Mouse (Mus musculus) layer of hippocampus, postnatal 25 days (tissue): ENCODE data around the gene Dnajc17. TPM values are rescaled to one million over a fixed set of nuclear protein-coding genes. Genes with fewer than 3 reads are reported as not detected.
A peak's percentile ranks its signal among the peaks of the same experiment; 100 is the strongest.

Experiments used
- DNase-seq, 2 experiments: peaks; one replicate each; pipeline ENCODE4 v3.0.0; 2022; ENCODE audit warnings: mixed read lengths in 2 of 2, low spot score in 1 of 2; ENCODE audit errors: extremely low spot score in 1 of 2
- total RNA-seq, 2 experiments: library from RNA; stranded (reverse); gene quantifications; 2 replicates each; pipeline ENCODE4 v1.2.3; 2021

Dnajc17 gene
- total RNA-seq, 2 experiments from 2014 or later, result 15.8 to 19.7 TPM

- no peak for DNase-seq
Observed at GRCm38 (mm10) chr2:119198934-119199333, 9.7 kb downstream of the Dnajc17 start.

GRCm38 (mm10) chr2:119198049-119198448, 10.5 kb downstream of the Dnajc17 start:
- no peak for DNase-seq

DNA sequence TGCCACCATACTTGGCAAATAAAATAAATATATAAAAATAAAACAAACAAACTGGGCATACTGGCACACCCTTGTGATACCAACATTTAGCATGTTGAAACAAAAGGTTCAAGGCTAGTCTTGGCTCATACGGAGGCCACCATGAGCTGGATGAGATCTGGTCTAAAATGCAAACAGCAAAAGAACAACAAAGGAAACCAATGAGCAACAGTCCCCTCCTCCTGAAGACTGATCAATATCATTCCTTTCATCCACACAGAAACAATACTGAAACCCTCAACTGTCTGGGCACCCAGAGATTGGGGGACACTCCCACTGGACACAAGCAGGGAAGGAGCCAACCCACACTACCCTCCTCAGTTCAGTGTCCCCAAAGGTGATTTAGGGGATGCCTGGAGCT, 11.1 kb downstream of the Dnajc17 start:
- no peak for DNase-seq

- DNase-seq, result no peak
Observed at GRCm38 (mm10) chr2:119196316-119197108, 12.1 kb downstream of the Dnajc17 start.

DNA sequence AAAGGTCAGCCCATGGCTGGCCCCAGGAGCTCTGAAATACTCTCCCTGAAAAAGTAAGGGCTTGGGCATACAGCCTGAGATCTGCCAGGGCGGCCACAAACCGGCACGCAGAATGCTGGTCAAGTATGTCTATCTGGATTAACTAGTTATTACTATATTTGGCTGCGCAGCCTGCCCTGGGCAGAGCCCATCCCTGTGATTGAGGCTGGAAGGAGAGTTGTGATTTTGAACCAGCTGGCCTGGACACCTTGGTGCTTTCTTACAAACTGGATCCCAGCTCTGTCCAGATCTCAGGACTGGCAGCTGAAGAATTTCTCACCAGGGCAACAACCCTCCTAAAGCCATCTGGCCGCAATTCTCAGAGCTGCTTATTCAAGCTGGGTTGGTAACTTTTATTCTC, 14.5 kb downstream of the Dnajc17 start:
- no peak for DNase-seq

GRCm38 (mm10) chr2:119190969-119191368, 17.6 kb downstream of the Dnajc17 start:
- DNase-seq, result no peak

- peak; percentile 82 to 93 for DNase-seq
Observed at GRCm38 (mm10) chr2:119189029-119189710, 19.4 kb downstream of the Dnajc17 start.

- DNase-seq, result no peak
Observed at GRCm38 (mm10) chr2:119182914-119183313, 25.7 kb downstream of the Dnajc17 start.

DNA sequence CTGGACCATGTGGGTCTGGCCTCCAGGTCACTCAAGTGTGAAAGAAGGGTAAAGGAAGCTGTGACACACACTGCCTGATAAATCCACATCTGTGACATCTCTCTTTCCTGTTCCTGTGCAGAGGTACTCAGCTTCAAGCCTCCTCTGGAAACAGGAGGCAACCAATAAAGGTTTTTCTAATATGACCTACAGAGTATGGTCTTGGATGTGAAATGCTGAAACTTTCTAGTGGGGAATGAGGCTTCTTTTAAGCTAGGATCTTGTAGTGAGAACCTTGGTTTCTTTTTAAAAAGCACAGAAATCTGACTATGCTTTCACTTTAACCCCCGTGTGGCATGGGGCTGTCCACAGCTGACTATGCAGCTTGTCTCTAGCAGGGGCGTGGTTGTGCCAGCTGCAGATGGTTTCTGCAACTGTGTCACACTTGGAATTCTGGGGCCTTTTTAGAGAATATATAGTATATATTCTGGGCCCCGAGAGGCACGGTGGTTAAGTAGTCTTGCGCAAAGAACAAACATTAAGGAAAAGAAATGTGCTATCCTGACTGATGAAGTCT, 31.1 kb downstream of the Dnajc17 start:
- DNase-seq, result no peak

DNA sequence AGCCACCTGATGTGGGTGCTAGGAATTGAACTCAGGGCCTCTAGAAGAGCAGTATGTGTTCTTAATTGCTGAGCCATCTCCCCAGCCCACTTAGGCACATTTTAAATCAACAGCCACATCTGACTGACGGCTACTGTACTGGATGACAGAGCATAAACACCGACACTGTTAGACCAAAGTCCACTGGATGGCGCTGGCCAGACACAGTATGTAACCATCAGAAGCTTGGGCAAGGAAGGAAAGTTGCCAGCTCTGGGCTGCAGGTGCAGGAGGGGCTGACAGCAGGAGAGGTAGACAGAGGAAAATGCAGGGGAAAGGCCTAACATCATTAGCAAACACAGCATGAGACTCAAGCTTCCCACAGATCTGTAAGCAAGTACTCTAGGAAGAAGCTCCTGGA, 31.8 kb downstream of the Dnajc17 start:
- no peak for DNase-seq

DNA sequence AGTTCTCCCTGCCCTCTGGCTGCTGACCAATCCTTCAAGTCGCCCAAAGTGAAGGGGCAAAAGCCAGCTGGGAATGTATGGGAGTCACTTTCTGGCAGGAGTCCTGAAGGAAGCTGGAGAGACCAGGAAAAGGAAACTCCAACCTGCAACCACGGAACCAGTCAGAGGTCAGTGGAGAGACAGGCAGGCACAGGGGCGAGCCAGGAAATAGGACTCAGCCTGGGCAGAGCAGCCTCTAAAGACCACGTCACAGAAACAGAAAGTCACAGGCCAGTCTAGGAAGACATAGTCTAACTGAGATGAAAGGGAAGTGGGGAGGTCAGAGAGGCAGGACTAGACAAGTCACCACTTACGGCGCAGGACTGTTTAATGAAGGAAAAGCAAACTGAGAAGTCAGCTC, 33.0 kb downstream of the Dnajc17 start:
- DNase-seq, result no peak

DNA sequence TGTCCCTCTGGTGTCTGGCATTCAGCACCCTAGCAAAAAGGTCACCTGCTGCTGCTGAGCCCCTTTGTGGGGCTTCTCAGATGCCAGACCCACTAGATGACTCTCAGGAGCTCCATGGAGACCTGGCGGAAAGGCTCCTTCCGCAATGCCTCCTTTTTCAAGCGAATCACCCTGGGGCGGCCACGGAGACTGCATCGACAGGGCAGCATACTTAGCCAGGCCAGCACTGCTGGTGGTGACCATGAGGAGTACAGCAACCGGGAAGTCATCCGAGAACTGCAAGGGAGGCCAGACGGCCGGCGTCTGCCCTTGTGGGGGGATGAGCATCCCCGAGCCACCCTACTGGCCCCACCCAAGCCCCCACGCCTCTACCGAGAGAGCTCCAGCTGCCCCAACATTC, 33.7 kb downstream of the Dnajc17 start:
- DNase-seq, result no peak

- DNase-seq, result no peak
Observed at GRCm38 (mm10) chr2:119173991-119174651, 34.5 kb downstream of the Dnajc17 start, which contains the start of gene Gm14137. TSS of gene Gm14137 (plus strand) at chr2:119174509.

- DNase-seq, result no peak
Observed at GRCm38 (mm10) chr2:119172862-119173576, 35.6 kb downstream of the Dnajc17 start.

- DNase-seq, result no peak
Observed at GRCm38 (mm10) chr2:119172446-119172845, 36.1 kb downstream of the Dnajc17 start.

DNA sequence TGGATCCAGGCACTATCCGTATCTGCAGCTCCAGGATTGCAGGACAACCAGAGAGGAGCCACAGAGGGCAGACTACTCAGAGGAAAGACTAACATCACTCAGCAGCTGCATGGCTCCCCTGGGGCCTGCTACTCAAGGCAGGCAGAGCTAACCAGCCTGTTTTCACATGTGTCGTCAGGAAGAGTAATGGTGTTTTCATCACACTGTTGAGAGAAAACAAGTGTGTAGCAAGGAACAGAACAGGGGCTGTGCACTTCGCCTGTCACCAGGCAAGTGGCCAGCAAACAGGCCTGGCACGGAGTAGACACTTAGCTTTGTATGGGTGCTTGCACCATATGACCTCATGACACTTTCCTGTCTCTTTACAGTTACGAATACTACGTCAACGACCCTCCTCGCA, 37.0 kb downstream of the Dnajc17 start:
- DNase-seq, result no peak

- no peak for DNase-seq
Observed at GRCm38 (mm10) chr2:119170282-119170681, 38.3 kb downstream of the Dnajc17 start.

GRCm38 (mm10) chr2:119167866-119168256, 40.7 kb downstream of the Dnajc17 start:
- DNase-seq, result no peak

DNA sequence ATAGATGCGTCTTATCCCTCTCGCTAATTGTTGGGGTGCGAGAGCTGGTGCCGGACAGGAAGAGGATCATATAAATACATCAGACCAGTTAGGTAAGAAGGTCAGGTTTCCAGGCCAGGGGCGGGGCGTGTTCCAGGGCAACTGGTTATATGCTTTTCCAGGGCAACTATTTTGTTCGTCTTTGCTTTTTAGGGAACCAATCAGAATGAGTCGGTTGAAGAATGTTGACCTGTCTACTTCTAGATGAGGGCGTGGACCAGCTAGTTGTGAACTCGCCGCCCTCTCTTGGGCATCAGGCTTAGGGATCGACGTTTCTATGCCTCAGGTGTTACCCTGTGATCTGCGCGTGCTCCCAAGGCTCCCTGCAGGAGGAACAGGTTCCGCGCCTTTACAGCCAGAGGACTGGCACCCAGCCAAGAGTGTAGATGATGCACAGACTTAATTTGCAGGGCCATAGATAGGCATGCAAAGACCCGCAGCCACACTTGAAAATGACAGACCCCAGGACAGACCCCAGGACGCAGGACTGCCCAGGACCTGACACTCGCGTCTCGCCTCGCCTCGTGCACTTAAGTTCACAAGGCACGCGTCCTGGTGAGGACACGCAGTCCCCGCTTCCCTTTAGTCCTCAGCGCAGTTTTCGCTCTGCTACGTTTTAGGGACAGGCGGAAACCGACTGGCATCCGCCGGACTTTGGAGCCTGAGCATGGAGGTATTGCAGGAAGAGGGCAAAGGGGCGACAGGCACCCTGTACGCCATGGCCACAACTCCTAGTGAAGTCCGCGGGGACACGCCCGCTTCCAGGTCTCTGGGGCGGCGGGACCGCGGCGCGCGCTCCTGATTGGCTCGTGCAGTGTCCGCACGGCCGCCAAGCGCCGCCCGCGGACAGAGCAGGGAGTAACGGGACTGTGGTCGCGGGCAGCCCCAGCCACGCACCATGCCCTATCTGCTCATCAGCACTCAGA, 41.4 kb downstream of the Dnajc17 start, which contains the start of gene Gchfr:
Gene Gchfr, plus strand, starts transcription at position 873 of the 965 bp plus-strand sequence.
- DNase-seq, result peak in 1 of 2 experiments; percentile 18
